Mouse (Mus musculus): ENCODE results near the gene Macf1.

DNA sequence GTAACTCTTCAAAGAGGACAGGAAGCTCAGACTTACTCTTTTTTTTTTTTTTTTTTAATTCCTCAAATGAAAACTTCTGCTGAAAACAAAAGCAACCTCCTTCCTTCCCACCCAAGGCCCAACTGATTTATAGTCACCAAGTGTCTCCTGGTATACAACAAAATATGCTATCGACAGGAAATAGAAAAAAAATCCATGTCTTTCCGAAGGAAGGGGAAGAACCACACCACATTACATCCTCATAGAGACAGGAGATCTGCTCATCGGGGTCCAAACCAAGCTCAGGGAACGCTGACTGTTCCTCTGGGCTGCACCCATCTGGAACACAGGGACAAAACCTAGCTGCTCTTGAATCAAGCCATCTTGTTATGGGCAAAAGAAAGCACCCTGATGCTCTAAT is 50.3 kb downstream of the Macf1 start:
- TF ChIP-seq TAL1 (conservative IDR thresholded peaks at IDR 0.05; ENCODE audit: low read depth, low read length), result no peak
- no peak for TF ChIP-seq CTCF (IDR thresholded peaks at IDR 0.05; ENCODE audit: low read depth, low read length)
- no peak for TF ChIP-seq POLR2AphosphoS5 (IDR thresholded peaks at IDR 0.05; ENCODE audit: insufficient replicate concordance, low read depth, low read length)
- TF ChIP-seq GATA1 (IDR thresholded peaks at IDR 0.05; ENCODE audit: borderline replicate concordance, low read length), result no peak
- no peak for TF ChIP-seq GATA2 (IDR thresholded peaks at IDR 0.05; ENCODE audit: borderline replicate concordance, low read depth, low read length)
